Mouse (Mus musculus) ES-Bruce4 (cell line): Measurements from ENCODE around the gene Ssx2ip. TPM values are rescaled to one million over a fixed set of nuclear protein-coding genes. Genes with fewer than 3 reads are reported as not detected.

Experiments
- H3K27ac ChIP-seq: 2 replicates; pipeline ENCODE4 v1.5.1; 2012; ENCODE audit warnings: low read length, inconsistent platforms; ENCODE audit not compliant: insufficient read depth
- H3K27me3 ChIP-seq: 2 replicates; pipeline ENCODE4 v1.6.1; 2012; ENCODE audit warnings: mild to moderate bottlenecking, low read length, inconsistent platforms; ENCODE audit not compliant: control insufficient read depth, poor library complexity, insufficient read depth, severe bottlenecking
- H3K36me3 ChIP-seq: 2 replicates; pipeline ENCODE4 v1.6.1; 2012; ENCODE audit warnings: inconsistent platforms, mild to moderate bottlenecking, low read length, moderate library complexity; ENCODE audit not compliant: control insufficient read depth, poor library complexity, insufficient read depth, severe bottlenecking
- H3K4me1 ChIP-seq: one replicate; pipeline ENCODE4 v1.8.1; 2011; ENCODE audit warnings: low read length; ENCODE audit not compliant: control insufficient read depth, insufficient read depth
- H3K4me3 ChIP-seq: 2 replicates; pipeline ENCODE4 v1.5.1; 2011; ENCODE audit warnings: low read depth, mild to moderate bottlenecking, low read length
- H3K9ac ChIP-seq: 2 replicates; pipeline ENCODE4 v1.6.1; 2012; ENCODE audit warnings: low read depth, mild to moderate bottlenecking, inconsistent platforms; ENCODE audit not compliant: poor library complexity, severe bottlenecking
- H3K9me3 ChIP-seq: replicated peaks from 2 replicates; pipeline ENCODE4 v1.6.1; 2012; ENCODE audit warnings: mild to moderate bottlenecking, low read length, inconsistent platforms; ENCODE audit not compliant: control insufficient read depth, poor library complexity, insufficient read depth, severe bottlenecking
- CTCF ChIP-seq: IDR thresholded peaks from one replicate; pipeline ENCODE4 v1.8.1; 2011; ENCODE audit warnings: low read depth, low read length
- EP300 ChIP-seq: IDR thresholded peaks from 2 replicates; pipeline ENCODE4 v1.6.1; 2011; ENCODE audit warnings: low read depth, low read length; ENCODE audit not compliant: insufficient read depth
- POLR2A ChIP-seq: IDR thresholded peaks from one replicate; pipeline ENCODE4 v1.8.1; 2011; ENCODE audit warnings: low read length; ENCODE audit not compliant: insufficient read depth
- polyA plus RNA-seq: library from polyadenylated mRNA; stranded (reverse); fragments of >200 nt; gene quantifications from 2 replicates; pipeline ENCODE4 v1.2.4, GENCODE M21; 2011; ENCODE audit warnings: low read depth; ENCODE audit not compliant: missing spikeins, insufficient read depth, insufficient read length

The Ssx2ip gene
- polyA plus RNA-seq, 1 experiment = 28.2 TPM

DNA sequence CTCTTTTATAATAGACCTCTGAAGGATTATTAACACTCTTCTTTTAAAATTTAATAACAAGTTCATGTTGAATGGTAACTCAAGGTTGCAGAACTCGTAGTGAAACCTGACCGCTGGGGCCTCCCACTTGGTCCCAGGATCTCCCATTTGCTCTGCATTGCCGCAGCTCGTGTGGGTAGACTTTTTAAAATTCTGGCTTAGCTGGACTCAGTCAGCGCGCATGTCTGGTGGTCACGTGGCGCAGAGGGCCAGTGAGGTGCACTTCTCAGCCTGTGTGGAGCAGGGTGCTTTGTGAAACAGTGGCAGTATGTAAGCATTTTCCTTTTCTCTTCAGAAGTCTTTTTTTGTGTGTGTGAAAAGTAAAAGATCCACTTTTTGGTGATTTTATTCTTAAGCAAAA, 38.5 kb downstream of the Ssx2ip start:
- TF ChIP-seq EP300 (no peak), CTCF (no peak), POLR2A (no peak)
- Histone ChIP-seq H3K9me3 (no peaks in the 10 kb centered on the region), H3K36me3 (peaks cover 2% of the 10 kb centered on the region), H3K4me3 (no peak overlapping the region), H3K27me3 (no peaks in the 10 kb centered on the region), H3K4me1 (no peaks in the 10 kb centered on the region), H3K9ac (no peak overlapping the region), H3K27ac (no peak overlapping the region)

- Histone ChIP-seq H3K4me1 (no peaks in the 10 kb centered on the region), H3K27ac (no peak overlapping the region), H3K36me3 (peaks cover 2% of the 10 kb centered on the region), H3K27me3 (no peaks in the 10 kb centered on the region), H3K9me3 (no peaks in the 10 kb centered on the region), H3K9ac (no peak overlapping the region), H3K4me3 (no peak overlapping the region)
- no peak for TF ChIP-seq CTCF
- TF ChIP-seq POLR2A = no peak
- TF ChIP-seq EP300 = no peak
These were observed 38.9 kb downstream of the Ssx2ip start for GRCm38 (mm10) chr3:146443380-146443779.

DNA sequence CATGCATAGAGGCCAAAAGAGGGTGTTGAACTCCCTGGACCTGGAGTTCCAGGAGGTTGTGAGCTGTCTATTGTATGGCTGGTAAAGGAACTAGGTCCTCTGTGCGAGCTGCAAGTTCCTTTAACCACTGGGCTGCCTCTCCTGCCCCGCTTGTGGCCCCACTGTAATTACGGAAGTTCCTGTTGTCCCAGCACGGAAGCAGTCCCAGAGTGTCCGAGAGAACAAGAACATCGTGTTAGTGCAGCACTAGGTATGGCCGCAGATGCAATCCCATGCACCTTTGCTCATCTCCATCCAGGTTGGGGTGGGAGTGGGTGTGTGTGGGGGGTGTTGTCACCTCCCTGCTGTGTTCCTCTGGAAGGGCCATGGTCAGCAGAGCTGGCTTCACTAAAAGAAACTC, 40.4 kb downstream of the Ssx2ip start:
- H3K27me3 ChIP-seq = no peaks in the 10 kb centered on the region
- TF ChIP-seq POLR2A = no peak
- TF ChIP-seq CTCF = no peak
- no peak for TF ChIP-seq EP300
- no peaks in the 10 kb centered on the region for H3K4me1 ChIP-seq
- no peak overlapping the region for H3K27ac ChIP-seq
- H3K36me3 ChIP-seq = peaks cover 2% of the 10 kb centered on the region; the same call in 1 of the 2 replicates
- H3K9me3 ChIP-seq = no peaks in the 10 kb centered on the region
- no peak overlapping the region for H3K4me3 ChIP-seq
- no peak overlapping the region for H3K9ac ChIP-seq

- no peaks in the 10 kb centered on the region for H3K36me3 ChIP-seq
- TF ChIP-seq POLR2A = no peak
- TF ChIP-seq CTCF = no peak
- TF ChIP-seq EP300 = no peak
These were observed 42.7 kb downstream of the Ssx2ip start for GRCm38 (mm10) chr3:146447156-146447555.

GRCm38 (mm10) chr3:146447598-146447997, 43.2 kb downstream of the Ssx2ip start:
- Histone ChIP-seq H3K27me3 (no peaks in the 10 kb centered on the region), H3K4me1 (no peaks in the 10 kb centered on the region), H3K9ac (no peak overlapping the region), H3K27ac (no peak overlapping the region), H3K4me3 (no peak overlapping the region), H3K36me3 (no peaks in the 10 kb centered on the region), H3K9me3 (no peaks in the 10 kb centered on the region)
- TF ChIP-seq EP300 (no peak), CTCF (no peak), POLR2A (no peak)

More at GRCm38 (mm10) chr3:146447156-146447555, 42.7 kb downstream of the Ssx2ip start:
- Histone ChIP-seq H3K27me3 (no peaks in the 10 kb centered on the region), H3K27ac (no peak overlapping the region), H3K4me1 (no peaks in the 10 kb centered on the region), H3K9ac (no peak overlapping the region), H3K9me3 (no peaks in the 10 kb centered on the region), H3K4me3 (no peak overlapping the region)

DNA sequence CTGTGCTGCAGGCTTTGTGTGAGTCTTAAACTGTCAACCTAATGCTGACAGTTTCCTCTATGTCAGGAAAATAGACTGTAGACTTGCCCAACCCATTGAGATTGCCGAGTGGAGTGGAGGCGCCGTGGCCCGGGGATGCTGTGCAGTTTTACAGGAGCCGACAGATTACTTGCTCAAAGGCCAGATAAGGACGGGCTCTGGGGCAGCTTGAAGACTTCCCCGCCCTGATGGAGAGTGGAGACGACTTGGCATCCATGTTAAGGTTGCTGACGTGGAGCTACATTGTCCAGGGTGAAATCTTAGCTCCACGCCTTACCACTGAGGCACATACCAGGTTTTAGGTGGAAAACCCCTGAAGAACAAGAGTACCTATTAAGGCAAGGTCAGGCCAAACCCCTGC, 43.9 kb downstream of the Ssx2ip start:
- Histone ChIP-seq H3K9ac (no peak overlapping the region), H3K27me3 (no peaks in the 10 kb centered on the region), H3K4me1 (no peaks in the 10 kb centered on the region), H3K36me3 (no peaks in the 10 kb centered on the region), H3K4me3 (no peak overlapping the region), H3K9me3 (no peaks in the 10 kb centered on the region), H3K27ac (no peak overlapping the region)
- no peak for TF ChIP-seq EP300
- TF ChIP-seq CTCF = no peak
- no peak for TF ChIP-seq POLR2A
